Mouse (Mus musculus) kidney, postnatal 14 days (tissue): ENCODE measurements around the gene Ndufs5.

Experiments used
- DNase-seq: peaks from one replicate; pipeline ENCODE4 v3.0.0; 2022; ENCODE audit warnings: mixed read lengths

Gene Ndufs5

DNA sequence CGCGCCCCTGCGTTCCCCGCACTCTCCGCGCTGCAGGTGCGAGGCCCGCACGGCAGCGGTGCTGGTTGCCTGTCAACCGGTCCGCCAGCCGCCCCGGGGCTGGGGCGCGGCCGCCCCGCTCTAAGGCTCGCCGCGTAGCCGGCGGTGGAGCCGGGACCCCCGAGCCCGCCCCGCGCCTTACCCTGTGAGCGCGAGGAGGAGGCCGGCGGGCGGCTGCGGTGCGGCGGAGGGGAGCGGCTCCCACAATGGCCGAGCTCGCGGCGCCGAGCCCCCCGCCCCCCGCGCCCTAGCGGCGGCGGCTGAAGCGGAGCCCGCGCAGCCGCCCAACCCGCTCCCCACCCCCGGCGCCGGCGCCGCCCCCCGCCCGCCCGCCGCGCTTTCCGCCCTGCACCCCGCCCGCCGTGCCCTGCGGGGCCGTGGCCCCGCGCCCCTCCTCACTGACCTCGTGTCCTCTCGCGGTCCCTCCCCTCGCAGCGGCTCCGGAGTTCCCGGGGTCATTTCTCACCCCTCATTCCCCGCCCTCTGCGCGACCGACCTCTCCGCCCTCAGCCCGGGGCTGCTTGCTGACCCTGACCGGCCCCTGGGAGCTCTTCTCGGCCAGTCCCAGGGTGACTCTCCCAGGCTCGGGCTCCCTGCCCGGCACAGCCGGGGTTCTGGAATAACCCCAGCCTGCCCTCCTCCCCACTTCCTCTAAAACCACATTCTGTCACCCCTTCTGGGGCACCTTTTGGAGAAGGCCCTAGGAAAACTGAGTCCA, 30.8 kb downstream of the Ndufs5 start:
- peak; percentile 82 for DNase-seq

DNA sequence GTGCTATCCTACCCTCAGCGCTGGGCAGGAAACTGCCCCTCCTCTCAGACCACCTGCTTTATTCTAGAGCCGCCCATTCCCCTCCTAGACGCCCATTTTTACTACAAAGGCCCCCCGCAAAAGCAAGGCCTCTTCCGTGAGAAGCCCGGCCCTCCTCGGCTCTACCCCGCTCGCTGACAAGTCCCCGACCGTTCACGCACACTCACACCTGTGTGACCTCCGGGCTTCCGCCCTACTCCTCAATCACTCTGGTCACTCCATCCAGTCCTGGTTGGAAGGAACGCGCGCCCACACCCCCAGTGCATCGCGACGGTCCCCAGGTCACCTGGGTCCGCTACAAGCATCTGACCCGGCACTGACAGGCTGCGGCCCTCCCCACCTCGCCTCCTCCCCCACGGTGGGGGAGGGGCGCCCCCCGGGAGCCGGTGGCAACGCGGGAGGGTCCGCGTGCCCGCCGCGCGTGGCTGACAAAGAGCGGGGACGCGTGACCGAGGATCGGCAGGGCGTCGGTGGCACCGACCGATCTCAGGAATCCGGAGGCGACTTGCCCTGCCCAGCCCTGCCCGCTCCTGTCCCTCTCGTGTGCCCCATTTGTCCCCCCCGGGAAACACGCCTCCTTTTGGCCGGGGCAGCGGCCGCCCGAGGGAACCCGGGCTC, 31.5 kb downstream of the Ndufs5 start:
- DNase-seq, result peak; percentile 27

- DNase-seq, result no peak
Observed at GRCm38 (mm10) chr4:123685506-123686242, 32.3 kb downstream of the Ndufs5 start.

- no peak for DNase-seq
Observed at GRCm38 (mm10) chr4:123685046-123685445, 33.0 kb downstream of the Ndufs5 start.

GRCm38 (mm10) chr4:123684260-123684659, 33.7 kb downstream of the Ndufs5 start, which contains the start of gene Macf1:
Macf1 (minus strand) TSS chr4:123684360.
- DNase-seq, result no peak

DNA sequence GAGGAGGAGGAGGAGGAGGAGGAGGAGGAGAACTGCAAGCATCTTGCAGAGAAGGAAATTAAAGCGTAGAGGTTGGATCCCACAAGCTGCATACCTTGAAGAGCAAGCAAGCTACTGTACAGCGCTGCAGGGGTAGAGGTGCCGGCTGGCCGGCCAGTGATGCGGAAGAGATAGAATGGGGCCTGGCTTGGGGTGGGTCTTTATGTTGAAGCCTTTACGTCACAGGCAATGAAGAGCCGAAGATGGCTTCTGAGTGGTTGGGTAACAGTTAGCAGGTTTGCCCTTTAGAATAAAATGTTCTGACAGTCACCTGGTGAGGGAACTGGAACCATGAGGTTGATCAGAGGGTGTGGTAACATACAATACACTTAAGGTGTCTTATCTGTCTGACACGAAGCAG, 35.7 kb downstream of the Ndufs5 start:
- DNase-seq, result no peak

- no peak for DNase-seq
Observed at GRCm38 (mm10) chr4:123680962-123681361, 37.0 kb downstream of the Ndufs5 start.

DNA sequence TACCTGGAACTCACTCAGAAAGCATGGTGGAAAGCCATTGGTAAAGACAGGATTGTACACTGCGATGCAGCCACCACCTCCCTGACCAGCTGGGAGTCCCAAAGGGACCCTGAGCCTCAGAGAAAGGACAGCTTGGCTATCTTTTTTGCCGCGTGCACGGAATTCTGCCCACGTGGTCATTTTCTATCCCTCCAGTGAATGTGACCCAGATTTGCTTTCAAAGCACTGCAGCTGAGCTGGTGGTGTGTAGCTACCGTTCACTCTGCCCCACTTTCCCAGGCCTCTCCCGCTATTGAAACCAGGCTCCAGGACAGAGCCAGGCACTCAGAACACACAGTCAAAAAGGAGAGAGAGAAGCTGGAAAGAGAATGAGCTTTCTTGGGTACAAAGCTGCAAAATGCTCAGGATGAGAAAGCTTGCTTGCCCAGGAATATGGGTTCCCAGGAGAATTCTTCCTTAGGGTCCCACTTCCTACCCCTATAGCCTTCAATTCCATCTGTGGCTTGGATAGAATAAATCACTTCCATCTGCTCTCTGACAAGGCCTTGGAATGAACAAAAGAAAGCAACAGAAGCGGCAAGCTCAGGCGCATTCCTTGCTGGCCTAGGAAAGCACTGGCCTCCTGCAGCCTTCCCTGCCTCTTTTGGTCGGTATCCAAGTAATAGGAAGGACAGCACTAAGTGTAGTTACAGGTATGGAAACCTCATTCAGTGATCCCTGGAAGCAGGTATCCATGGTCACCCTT, 40.8 kb downstream of the Ndufs5 start:
- peak; percentile 32 for DNase-seq

DNA sequence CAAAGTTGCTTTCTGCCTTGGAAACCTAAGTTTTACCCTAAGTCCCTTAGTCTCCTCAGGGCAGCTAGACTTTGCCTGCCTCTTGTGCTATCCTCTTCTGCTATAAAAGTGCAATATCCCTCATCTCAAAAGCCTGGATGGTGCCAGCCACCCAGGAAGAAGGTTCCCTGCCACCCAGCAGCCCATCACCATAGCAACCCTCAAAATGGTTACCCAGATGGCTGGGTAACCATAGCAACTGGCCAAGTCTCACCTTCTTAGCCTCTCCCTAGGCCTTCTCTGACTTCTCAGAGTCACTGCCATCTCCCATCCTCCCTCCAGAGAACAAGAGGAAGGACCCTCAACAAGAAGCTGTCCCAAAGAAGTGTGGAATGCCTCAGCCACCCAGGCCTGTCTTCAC, 47.4 kb downstream of the Ndufs5 start:
- no peak for DNase-seq

DNA sequence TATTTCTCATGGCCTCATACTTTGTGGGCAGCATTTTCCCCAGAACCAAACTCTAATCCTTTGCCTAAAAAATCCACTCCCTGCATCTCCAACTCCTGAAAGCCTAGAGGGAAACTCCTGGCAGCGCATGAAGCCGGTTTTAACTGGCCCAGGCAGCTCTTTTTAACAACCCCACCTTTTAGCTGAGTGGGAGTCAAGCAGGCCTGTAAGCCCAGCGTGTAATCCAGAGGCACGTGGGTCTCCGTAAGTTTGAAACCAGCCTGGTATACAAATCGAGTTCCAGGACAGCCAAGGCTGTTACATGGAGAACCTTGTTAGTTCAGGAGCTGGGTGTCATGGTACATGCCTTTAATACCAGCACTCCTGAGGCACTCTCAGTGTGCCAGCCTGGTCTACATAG, 48.3 kb downstream of the Ndufs5 start:
- DNase-seq, result no peak

DNA sequence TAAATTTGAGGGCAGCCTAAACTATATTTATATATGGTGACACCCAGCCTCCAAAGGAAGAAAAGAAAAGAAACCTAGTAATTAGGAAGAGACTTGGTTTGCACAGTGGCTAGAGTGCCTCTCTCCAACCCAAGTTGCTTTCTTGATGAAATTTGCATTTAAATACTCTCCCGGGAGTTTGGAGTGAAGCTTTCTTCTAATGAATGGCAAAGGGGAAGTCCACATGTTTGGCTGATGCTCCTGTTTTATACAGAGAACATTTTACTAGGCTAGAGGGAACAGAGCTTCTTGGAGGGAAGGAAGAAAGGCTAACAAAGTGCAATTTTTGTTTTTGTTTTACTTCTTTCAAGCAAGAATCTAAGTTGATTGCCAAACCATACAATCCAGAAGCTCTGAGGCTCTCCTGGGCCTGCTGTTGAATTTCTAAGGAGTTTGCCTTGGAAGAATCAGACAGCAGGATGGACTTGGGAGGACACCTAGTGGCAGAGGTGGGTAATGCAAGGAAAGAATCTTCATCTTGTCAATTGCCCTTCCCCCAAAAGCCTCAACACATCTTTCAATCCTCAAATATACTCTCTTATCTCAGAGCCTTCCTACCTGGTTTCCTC, 50.6 kb downstream of the Ndufs5 start:
- peak; percentile 86 for DNase-seq

DNA sequence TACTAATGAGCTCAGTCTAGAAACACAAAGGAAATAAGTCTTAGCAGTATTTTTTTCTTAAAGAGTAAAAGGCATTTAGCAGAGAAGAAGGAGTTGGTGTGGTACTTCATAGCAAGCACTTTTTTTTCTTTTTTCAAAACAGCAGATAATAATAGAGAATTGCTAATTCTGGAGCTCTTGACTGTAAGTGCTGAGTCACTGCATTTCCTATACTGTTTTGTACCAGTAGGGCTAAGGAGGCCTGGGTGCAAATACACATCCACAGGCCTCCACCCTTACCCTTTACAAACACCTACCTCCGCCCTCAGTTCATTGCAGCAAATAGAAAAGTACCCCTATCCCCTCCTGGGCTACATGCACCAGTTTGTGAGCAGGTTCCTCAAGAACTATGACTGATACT, 51.5 kb downstream of the Ndufs5 start:
- no peak for DNase-seq

GRCm38 (mm10) chr4:123665681-123666278, 52.2 kb downstream of the Ndufs5 start:
- DNase-seq, result no peak

- DNase-seq, result no peak
Observed at GRCm38 (mm10) chr4:123664951-123665661, 52.9 kb downstream of the Ndufs5 start.

GRCm38 (mm10) chr4:123664021-123664950, 53.7 kb downstream of the Ndufs5 start:
- DNase-seq, result peak; percentile 90

DNA sequence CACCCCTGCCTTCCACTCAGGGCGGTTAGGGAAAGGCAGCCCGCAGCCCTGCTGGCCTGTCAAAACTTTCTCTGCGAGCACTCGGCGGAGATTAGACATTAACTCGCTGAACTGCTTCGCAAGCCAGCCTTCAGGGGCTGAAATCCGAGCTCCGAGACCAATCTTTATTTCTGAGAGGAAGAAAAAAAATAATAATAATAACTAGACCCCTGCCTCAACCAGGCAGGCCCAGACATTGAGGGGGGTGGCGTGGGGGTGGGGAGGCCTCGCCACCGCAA, 54.4 kb downstream of the Ndufs5 start:
- peak; percentile 82 for DNase-seq

GRCm38 (mm10) chr4:123662914-123663687, 54.9 kb downstream of the Ndufs5 start:
- no peak for DNase-seq
